Mouse (Mus musculus) cerebellum, adult 2 months (tissue): Measurements from ENCODE around the gene Ccr1l1.

Source experiments
- CTCF ChIP-seq: fragments of 200-500 bp; IDR thresholded peaks from 2 replicates; pipeline ENCODE4 v1.5.1; 2011; ENCODE audit warnings: low read depth, mild to moderate bottlenecking, control low read depth, low read length, moderate library complexity, borderline replicate concordance; ENCODE audit not compliant: insufficient read depth
- POLR2A ChIP-seq: fragments of 200-500 bp; IDR thresholded peaks from 2 replicates; pipeline ENCODE4 v1.6.1; 2011; ENCODE audit warnings: low read length, control low read depth, borderline replicate concordance; ENCODE audit not compliant: insufficient read depth

DNA sequence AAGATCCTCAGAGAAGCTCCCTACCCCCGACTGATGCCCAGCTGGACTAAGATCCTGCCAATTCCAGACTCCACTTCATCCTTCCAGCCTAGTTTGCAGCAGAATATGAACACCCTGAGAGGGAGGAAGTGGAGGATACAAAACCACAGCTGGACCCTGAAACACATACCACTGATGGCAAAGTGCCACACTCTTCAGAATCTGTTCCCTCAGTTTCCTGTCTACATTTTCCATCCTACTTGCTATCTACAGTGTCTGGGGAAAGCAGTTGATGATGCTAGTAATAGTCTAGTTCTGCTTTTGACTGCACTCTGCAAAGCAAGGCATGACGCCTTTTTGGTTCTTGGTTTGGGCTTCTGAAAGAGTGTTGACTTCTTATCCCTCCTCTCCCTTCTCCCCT, 36.9 kb downstream of the Ccr1l1 start:
- TF ChIP-seq POLR2A (no peak), CTCF (no peak)
